Mouse (Mus musculus) E14TG2a.4 (cell line): ENCODE measurements around the gene Maats1.

Source experiments
- CTCF ChIP-seq: conservative IDR thresholded peaks from 2 replicates; pipeline ENCODE4 v1.5.1; 2014; ENCODE audit warnings: low read length
- POU5F1 ChIP-seq: IDR thresholded peaks from 2 replicates; pipeline ENCODE4 v1.6.1; 2014; ENCODE audit warnings: low read length, borderline replicate concordance

DNA sequence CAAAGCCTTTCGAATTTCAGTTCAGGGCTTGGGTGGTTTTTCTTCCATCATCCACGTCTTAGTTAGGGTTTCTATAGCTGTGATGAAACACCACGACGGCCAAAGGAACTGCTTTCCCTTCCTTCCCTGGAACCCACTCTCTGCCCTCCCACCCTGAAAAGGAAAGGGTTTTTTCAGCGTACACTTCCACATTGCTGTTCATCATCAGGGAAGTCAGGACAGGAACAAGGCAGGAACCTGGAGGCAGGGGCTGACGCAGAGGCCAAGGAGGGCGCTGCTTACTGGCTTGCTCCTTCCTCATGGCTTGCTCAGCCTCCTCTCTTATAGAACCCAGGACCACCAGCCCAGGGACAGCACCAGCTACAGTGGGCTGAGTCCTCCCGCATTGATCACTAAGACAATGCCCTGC, 34.9 kb upstream of the Maats1 start:
- TF ChIP-seq CTCF (no peak), POU5F1 (no peak)
